Comparison of ENCODE assay signal across 7 mouse cellular contexts in the genomic region with DNA sequence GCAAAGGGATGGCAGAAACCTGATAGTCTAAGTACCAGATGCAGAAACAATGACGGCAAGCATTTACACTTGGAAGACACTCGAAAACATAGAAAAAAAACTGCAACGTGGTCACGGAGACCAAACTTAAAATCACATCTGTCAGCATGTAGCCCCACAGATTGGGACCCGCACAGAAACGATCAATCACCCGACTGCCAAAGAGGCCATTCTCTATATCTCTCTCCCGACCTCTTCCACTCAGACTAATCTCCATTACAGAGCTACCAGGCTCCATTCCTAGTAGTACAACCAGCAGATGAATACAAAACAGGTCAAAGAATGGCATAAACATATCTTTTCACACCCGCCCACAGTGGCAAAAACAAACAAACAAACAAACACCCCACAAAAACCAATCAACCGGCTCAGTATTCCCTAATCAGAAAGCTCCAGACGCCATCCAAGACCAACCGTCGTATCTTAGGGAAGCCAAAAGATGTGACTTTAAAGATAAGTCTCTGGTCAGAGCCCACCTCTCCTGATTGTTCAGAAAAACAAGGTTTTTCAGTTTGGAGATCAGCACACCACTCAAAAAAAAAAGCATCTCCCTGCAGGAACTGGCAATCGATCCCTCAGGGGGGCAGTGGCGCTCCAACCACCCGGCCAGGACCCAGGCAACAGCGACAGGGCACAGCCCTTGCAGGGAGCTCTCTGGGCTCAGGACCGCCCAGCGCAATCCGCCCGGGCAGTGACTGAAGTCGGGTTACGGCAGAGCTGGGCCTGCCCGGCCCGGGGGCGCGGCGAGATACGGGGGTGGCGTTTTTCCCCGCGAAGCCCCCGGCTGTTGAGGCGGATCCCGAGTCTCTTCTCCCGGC. TPM values are rescaled to one million over a fixed set of nuclear protein-coding genes. Genes with fewer than 3 reads are reported as not detected.
A peak's percentile ranks its signal among the peaks of the same experiment; 100 is the strongest.
DNase-seq lines count a peak whose midpoint lies in the region; ATAC-seq lines count a peak whose summit lies in the region.

No protein-coding gene starts in this region.

- H3K27ac ChIP-seq in forebrain, embryonic 11.5 days (ENCODE audit: low read depth, low read length), result peak overlapping the region; percentile 74
- peak overlapping the region; percentile 67 for H3K27ac ChIP-seq in hindbrain, embryonic 11.5 days (ENCODE audit: low read depth, low read length)

- DNase-seq in Muller cell, postnatal 12 days (ENCODE audit: inconsistent ontology term), result peak; percentile 26
- DNase-seq in brain, adult 2 months (ENCODE audit: low read depth, low spot score), result peak; percentile 56
- peak; percentile 78 for DNase-seq in forebrain, embryonic 11.5 days (ENCODE audit: low spot score)
- peak; percentile 70 for DNase-seq in hindbrain, embryonic 11.5 days (ENCODE audit: low spot score)
- peak; percentile 42 to 57 for DNase-seq in layer of hippocampus, postnatal 36 days
- DNase-seq in lung, postnatal 14 days, result peak; percentile 53
- DNase-seq in right cerebral cortex, postnatal 10 days (ENCODE audit: low spot score in 2 of 2), result peak; percentile 70 to 71

- no peaks in the 10 kb centered on the region for H3K4me1 ChIP-seq in forebrain, embryonic 11.5 days (replicated peaks; ENCODE audit: control insufficient read depth, insufficient read depth, low read length)
- H3K4me1 ChIP-seq in hindbrain, embryonic 11.5 days (replicated peaks; ENCODE audit: control insufficient read depth, insufficient read depth, low read length), result no peaks in the 10 kb centered on the region; the same call in 1 of the 2 replicates

- peak overlapping the region; percentile 88 for H3K4me3 ChIP-seq in forebrain, embryonic 11.5 days (ENCODE audit: low read depth, low read length)
- peak overlapping the region; percentile 96 for H3K4me3 ChIP-seq in hindbrain, embryonic 11.5 days (ENCODE audit: low read depth, low read length)

- WGBS in forebrain, embryonic 11.5 days, result 4% methylated on average over 36 of the region's 36 CpGs
- 2% methylated on average over 27 of the region's 36 CpGs for WGBS in hindbrain, embryonic 11.5 days

- H3K9ac ChIP-seq in forebrain, embryonic 11.5 days (ENCODE audit: low read length), result peak overlapping the region; percentile 94
- peak overlapping the region; percentile 96 for H3K9ac ChIP-seq in hindbrain, embryonic 11.5 days (ENCODE audit: low read depth, low read length)

- no peaks in the 10 kb centered on the region for H3K36me3 ChIP-seq in forebrain, embryonic 11.5 days (ENCODE audit: control insufficient read depth, insufficient read depth, low read length)
- no peaks in the 10 kb centered on the region for H3K36me3 ChIP-seq in hindbrain, embryonic 11.5 days (ENCODE audit: control insufficient read depth, insufficient read depth, low read length)

- peak; percentile 80 for ATAC-seq in forebrain, embryonic 11.5 days (replicated peaks; ENCODE audit: low FRiP score)
- ATAC-seq in hindbrain, embryonic 11.5 days (ENCODE audit: low FRiP score), result peak; percentile 84

- H3K4me2 ChIP-seq in forebrain, embryonic 11.5 days (ENCODE audit: low read depth, low read length, severe bottlenecking), result peak overlapping the region; percentile 66
- peak overlapping the region; percentile 80 for H3K4me2 ChIP-seq in hindbrain, embryonic 11.5 days (replicated peaks; ENCODE audit: low read depth, low read length)

- no peaks in the 10 kb centered on the region for H3K9me3 ChIP-seq in forebrain, embryonic 11.5 days (ENCODE audit: control insufficient read depth, low read length)
- H3K9me3 ChIP-seq in hindbrain, embryonic 11.5 days (ENCODE audit: control insufficient read depth, low read length), result no peaks in the 10 kb centered on the region

- no peaks in the 10 kb centered on the region for H3K27me3 ChIP-seq in forebrain, embryonic 11.5 days (ENCODE audit: control insufficient read depth, insufficient read depth, low read length)
- H3K27me3 ChIP-seq in hindbrain, embryonic 11.5 days (ENCODE audit: control insufficient read depth, insufficient read depth, low read length), result peaks cover 3% of the 10 kb centered on the region

RNA-seq across cellular contexts. Expression of a gene that starts 0.7 kb away (rescaled TPM):
- 24.3 and 29.6 TPM in 2 replicates for polyA plus RNA-seq in forebrain, embryonic 11.5 days (2014; fragmentation: Nextera tagmentation; extraction: Ambion mirVana)
- 26.7 and 34.1 TPM in 2 replicates for polyA plus RNA-seq in hindbrain, embryonic 11.5 days (2014; fragmentation: Nextera tagmentation; extraction: Ambion mirVana)
- total RNA-seq in layer of hippocampus, postnatal 36 days (2021), result 10 to 100 TPM; 31.5 to 36.5 TPM

Comparison
In these comparisons a context has a peak if more than half of its experiments do, and no peak if none do; other contexts are left out.
1. Peak in every context shown above with its lines: DNase-seq, ATAC-seq, H3K4me3 ChIP-seq and H3K27ac ChIP-seq.
2. DNase-seq: peak in every context shown above with its lines; median percentile 78 in forebrain, embryonic 11.5 days; 70 in right cerebral cortex, postnatal 10 days; 70 in hindbrain, embryonic 11.5 days; 56 in brain, adult 2 months; 53 in lung, postnatal 14 days; 50 in layer of hippocampus, postnatal 36 days; 26 in Muller cell, postnatal 12 days.